Mouse (Mus musculus) forebrain, embryonic 11.5 days (tissue): Measurements from ENCODE around the gene Mtmr12. TPM values are rescaled to one million over a fixed set of nuclear protein-coding genes. Genes with fewer than 3 reads are reported as not detected.

Experiments used
- ATAC-seq: fragments of 200-750 bp; cut with Nextera tagmentation; replicated peaks from 2 replicates; pipeline ENCODE4 v1.8.0; 2017; ENCODE audit warnings: moderate TSS enrichment; ENCODE audit not compliant: low FRiP score
- DNase-seq: peaks from one replicate; pipeline ENCODE4 v3.0.0-alpha.2; 2017; ENCODE audit warnings: low spot score
- H3K27ac ChIP-seq: fragments of 300-500 bp; sonication (generic); 2 replicates; pipeline ENCODE4 v1.5.1; 2014; ENCODE audit warnings: low read depth, low read length
- H3K27me3 ChIP-seq: fragments of 300-500 bp; sonication (generic); 2 replicates; pipeline ENCODE4 v1.6.1; 2014; ENCODE audit warnings: mild to moderate bottlenecking, low read length, mixed read lengths; ENCODE audit not compliant: control insufficient read depth, insufficient read depth
- H3K36me3 ChIP-seq: fragments of 300-500 bp; sonication (generic); 2 replicates; pipeline ENCODE4 v1.6.1; 2014; ENCODE audit warnings: mild to moderate bottlenecking, low read length, moderate library complexity, mixed read lengths; ENCODE audit not compliant: control insufficient read depth, insufficient read depth
- H3K4me1 ChIP-seq: fragments of 300-500 bp; sonication (generic); replicated peaks from 2 replicates; pipeline ENCODE4 v1.6.1; 2014; ENCODE audit warnings: low read length, mixed read lengths; ENCODE audit not compliant: control insufficient read depth, insufficient read depth
- H3K4me2 ChIP-seq: fragments of 300-500 bp; sonication (generic); 2 replicates; pipeline ENCODE4 v1.6.1; 2014; ENCODE audit warnings: low read depth, mild to moderate bottlenecking, low read length, moderate library complexity, mixed read lengths; ENCODE audit not compliant: severe bottlenecking
- H3K4me3 ChIP-seq: fragments of 300-500 bp; sonication (generic); 2 replicates; pipeline ENCODE4 v1.5.1; 2014; ENCODE audit warnings: low read depth, low read length
- H3K9ac ChIP-seq: fragments of 300-500 bp; sonication (generic); 2 replicates; pipeline ENCODE4 v1.6.1; 2014; ENCODE audit warnings: low read length
- H3K9me3 ChIP-seq: fragments of 300-500 bp; sonication (generic); 2 replicates; pipeline ENCODE4 v1.6.1; 2016; ENCODE audit warnings: low read length, mixed read lengths; ENCODE audit not compliant: control insufficient read depth
- WGBS: fragments of 180-500 bp; shearing (Covaris S2); extraction: QIAGEN DNeasy Blood & Tissue Kit; methylation state at CpG from one replicate; pipeline ENCODE4 v1.1.7; 2014; 5-methylcytosine and 5-hydroxymethylcytosine counted together
- polyA plus RNA-seq: library from polyadenylated mRNA; unstranded; fragments of >200 nt; fragmentation: Nextera tagmentation; extraction: Ambion mirVana; gene quantifications from 2 replicates; pipeline ENCODE4 v1.2.1, GENCODE M21; 2014

Mtmr12 gene
- polyA plus RNA-seq, 1 experiment from 2014 or later, result 21.2 TPM

DNA sequence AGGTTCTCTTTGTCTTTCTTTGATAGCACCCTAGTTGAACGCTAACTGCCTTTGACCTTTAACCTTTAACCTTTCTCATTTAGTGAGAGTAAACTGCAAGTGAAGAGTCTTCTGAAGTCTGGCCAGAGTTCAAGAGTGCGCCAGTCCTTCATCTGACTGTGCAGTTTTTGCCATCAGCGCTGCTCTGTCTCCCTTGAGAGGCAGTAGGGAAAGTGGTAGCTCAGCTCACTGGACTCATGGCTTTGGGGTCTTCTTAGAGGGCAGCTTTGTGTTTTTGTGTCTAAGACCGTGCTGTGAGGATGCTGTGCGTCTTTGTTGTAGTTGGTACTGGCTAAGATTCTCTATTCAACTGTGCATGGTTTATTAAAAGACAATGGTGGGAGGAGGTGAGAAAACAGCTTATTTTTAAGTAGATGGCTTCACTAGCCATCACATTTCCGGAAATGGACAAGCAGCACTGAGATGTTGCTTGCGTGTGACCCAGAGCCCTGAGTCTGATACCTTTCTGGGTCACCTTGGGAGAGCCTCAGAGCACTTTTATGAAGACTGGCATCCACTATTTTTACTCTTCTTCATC, 1.9 kb downstream of the Mtmr12 start:
- Histone ChIP-seq H3K9ac (no peak overlapping the region), H3K4me3 (no peak overlapping the region), H3K4me2 (no peak overlapping the region), H3K27me3 (no peaks in the 10 kb centered on the region), H3K9me3 (no peaks in the 10 kb centered on the region), H3K27ac (no peak overlapping the region), H3K4me1 (no peaks in the 10 kb centered on the region; the same call in 1 of the 2 replicates), H3K36me3 (no peaks in the 10 kb centered on the region)
- ATAC-seq (no peak), DNase-seq (no peak)
- 73% methylated on average over 7 of the region's 7 CpGs for WGBS

DNA sequence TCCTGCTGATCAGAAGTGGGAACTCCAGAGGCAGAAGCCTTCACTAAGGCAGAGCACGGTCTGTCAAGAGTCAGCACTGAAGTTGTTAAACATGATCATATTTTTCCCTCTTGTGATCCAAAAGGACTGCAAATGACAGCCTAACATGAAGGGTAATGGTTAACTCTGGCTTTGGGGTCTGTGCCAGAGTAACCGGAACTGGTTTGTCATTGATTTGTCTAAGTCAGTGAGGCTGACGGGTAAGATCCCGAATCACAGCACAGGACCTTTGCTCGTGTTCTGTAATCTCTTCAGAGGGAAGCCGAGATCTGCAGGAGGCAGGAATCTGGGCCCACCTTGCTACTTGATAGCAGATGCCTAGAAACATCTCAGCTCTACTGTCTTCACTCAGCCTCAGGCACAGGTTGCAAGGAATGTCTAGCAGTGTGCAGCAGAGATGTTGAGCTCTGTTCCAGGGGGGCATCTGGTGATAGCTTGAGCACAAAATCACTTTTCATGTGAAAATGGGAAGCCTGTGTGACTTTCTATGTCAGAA, 2.8 kb downstream of the Mtmr12 start:
- H3K27me3 ChIP-seq, result no peaks in the 10 kb centered on the region
- H3K9me3 ChIP-seq, result no peaks in the 10 kb centered on the region
- no peak overlapping the region for H3K4me2 ChIP-seq
- H3K27ac ChIP-seq, result no peak overlapping the region
- H3K9ac ChIP-seq, result no peak overlapping the region
- H3K4me3 ChIP-seq, result no peak overlapping the region
- H3K36me3 ChIP-seq, result no peaks in the 10 kb centered on the region
- H3K4me1 ChIP-seq, result no peaks in the 10 kb centered on the region; the same call in 1 of the 2 replicates
- no peak for DNase-seq
- ATAC-seq, result no peak
- 80% methylated on average over 6 of the region's 6 CpGs for WGBS

DNA sequence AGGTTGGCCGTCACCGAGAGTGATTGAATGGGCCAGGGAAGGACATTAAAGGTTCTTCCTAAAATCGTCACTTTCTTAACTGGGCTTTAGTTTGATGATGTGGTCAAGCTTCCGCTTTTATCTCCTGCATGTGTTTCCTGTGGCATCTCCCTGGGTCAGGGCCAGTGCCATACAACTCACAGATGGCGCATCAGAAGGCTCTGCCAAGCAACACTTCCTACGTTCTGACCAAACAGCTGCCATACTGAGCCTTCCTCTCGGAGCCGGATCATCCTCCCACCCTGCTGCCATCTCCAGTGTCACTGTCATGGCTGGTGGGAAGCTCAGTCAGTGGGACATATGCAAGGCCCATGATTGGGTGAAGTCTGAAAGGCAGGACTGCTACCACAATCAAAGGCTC, 6.7 kb downstream of the Mtmr12 start:
- H3K9ac ChIP-seq, result no peak overlapping the region
- no peaks in the 10 kb centered on the region; the same call in 1 of the 2 replicates for H3K4me1 ChIP-seq
- WGBS, result 89% methylated on average over 8 of the region's 8 CpGs
- H3K4me3 ChIP-seq, result no peak overlapping the region
- ATAC-seq (no peak), DNase-seq (no peak)
- H3K27me3 ChIP-seq, result no peaks in the 10 kb centered on the region
- no peaks in the 10 kb centered on the region for H3K9me3 ChIP-seq
- H3K36me3 ChIP-seq, result no peaks in the 10 kb centered on the region
- H3K4me2 ChIP-seq, result no peak overlapping the region
- H3K27ac ChIP-seq, result no peak overlapping the region

DNA sequence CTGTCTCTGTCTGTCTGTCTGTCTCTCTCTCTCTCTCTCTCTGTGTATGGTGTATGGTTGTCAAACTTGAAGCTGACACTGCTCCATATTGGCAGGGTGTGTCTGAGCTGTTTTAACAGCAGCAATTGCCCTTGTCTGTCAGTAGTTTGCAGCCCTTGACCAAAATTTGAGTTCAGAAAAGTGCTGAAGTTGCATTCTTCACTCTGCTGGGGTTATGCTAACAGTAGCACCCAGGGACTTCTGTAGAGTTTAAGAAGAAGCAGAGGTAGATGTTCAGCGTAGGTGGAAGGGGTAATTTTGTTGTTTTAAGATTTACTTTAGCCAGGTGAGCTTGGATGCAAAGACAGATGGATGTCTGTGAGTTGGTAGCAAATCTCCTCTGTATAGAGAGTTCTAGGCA, 7.4 kb downstream of the Mtmr12 start:
- H3K9me3 ChIP-seq, result no peaks in the 10 kb centered on the region
- no peaks in the 10 kb centered on the region for H3K36me3 ChIP-seq
- H3K27ac ChIP-seq, result no peak overlapping the region
- no peak for ATAC-seq
- no peaks in the 10 kb centered on the region; the same call in 1 of the 2 replicates for H3K4me1 ChIP-seq
- H3K9ac ChIP-seq, result no peak overlapping the region
- 97% methylated on average over 1 of the region's 1 CpGs for WGBS
- no peak overlapping the region for H3K4me2 ChIP-seq
- no peak overlapping the region for H3K4me3 ChIP-seq
- no peaks in the 10 kb centered on the region for H3K27me3 ChIP-seq
- DNase-seq, result no peak

DNA sequence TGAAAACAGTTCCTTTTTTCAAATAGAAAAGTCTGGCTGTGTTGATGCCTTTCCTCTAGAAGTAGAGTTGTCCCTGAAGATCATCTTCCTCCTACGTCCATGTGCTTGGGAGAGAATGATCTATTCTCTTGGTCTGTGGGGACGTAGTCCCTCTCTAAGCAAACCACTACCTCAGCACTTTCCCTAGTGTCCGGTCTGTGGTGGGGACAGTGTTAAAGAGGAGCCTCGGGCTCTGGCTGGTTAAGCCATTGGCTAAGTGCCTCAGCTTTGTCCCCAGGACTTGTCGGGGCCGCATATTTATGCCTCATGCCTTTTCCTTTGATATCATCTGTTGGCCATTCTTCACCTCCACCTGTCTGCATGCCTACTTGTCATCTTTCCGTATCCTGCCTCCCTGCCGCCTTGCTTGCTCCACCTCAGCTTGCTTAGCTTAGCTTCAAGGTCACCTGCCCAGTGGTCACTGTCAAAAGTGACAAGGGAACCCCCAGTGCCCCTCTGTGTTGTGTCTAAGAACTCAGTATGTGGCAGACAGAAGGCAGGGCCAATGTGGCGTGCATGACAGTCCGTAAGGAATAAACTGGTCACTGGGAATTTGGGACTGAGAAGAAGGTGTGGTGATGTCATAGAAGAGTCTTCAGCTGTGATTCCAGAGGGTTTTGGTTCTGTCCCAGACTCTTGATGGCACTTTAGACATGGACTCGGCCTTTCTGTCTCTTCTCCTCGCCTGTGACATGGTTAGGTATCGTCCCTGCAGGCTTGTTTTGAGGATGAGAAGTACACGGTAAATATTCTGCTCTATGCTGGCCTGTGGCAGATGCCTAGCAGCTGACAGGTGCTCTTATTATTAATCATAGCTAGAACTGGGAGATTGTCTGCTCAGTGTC, 9.9 kb downstream of the Mtmr12 start:
- 90% methylated on average over 14 of the region's 14 CpGs for WGBS
- Histone ChIP-seq H3K4me1 (no peaks in the 10 kb centered on the region), H3K9ac (no peak overlapping the region), H3K27me3 (no peaks in the 10 kb centered on the region), H3K36me3 (no peaks in the 10 kb centered on the region), H3K9me3 (no peaks in the 10 kb centered on the region), H3K4me2 (no peak overlapping the region), H3K27ac (no peak overlapping the region), H3K4me3 (no peak overlapping the region)
- no peak for DNase-seq
- no peak for ATAC-seq

DNA sequence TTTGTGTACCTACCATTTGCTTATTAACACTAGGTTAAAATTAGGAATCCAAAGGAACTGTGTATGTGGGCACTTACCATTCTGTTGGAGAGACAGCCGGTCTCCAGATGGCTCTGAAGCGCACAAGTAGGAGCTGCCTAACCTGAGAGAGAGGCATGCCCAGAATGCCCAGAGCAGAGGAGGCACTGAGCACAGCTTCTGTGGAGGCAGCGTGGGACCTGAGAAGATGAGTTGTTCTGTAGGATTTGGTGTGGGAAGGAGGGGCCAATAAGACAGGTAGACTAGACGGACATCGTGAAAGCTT, 10.5 kb downstream of the Mtmr12 start:
- Histone ChIP-seq H3K9ac (no peak overlapping the region), H3K4me2 (no peak overlapping the region), H3K27ac (no peak overlapping the region), H3K27me3 (no peaks in the 10 kb centered on the region), H3K4me3 (no peak overlapping the region), H3K9me3 (no peaks in the 10 kb centered on the region), H3K4me1 (no peaks in the 10 kb centered on the region), H3K36me3 (no peaks in the 10 kb centered on the region)
- DNase-seq, result no peak
- 94% methylated on average over 5 of the region's 5 CpGs for WGBS
- no peak for ATAC-seq

DNA sequence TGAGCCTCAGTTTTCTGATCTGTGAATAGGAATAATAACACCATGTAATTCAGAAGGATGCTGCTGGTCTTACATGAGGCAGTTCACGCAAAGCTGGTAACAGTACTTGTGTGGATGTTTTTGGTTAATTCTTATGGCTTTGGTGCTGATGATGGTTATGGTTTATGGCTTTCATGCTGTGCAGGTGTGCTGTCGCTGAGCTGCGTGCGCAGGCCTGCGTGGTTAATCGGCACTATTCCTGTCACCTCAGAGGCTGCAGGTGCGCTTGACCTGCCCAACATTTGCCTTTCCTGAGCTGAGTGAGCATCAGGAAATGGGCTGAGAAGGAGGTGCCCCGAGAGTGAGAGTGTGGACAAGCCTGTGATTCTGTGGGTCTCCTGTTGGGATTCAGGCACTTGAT, 11.3 kb downstream of the Mtmr12 start:
- WGBS, result 91% methylated on average over 8 of the region's 8 CpGs
- no peak overlapping the region for H3K4me2 ChIP-seq
- H3K27me3 ChIP-seq, result no peaks in the 10 kb centered on the region
- H3K9ac ChIP-seq, result no peak overlapping the region
- no peaks in the 10 kb centered on the region for H3K36me3 ChIP-seq
- H3K9me3 ChIP-seq, result no peaks in the 10 kb centered on the region
- no peaks in the 10 kb centered on the region for H3K4me1 ChIP-seq
- H3K4me3 ChIP-seq, result no peak overlapping the region
- ATAC-seq, result no peak
- H3K27ac ChIP-seq, result no peak overlapping the region
- DNase-seq, result no peak

DNA sequence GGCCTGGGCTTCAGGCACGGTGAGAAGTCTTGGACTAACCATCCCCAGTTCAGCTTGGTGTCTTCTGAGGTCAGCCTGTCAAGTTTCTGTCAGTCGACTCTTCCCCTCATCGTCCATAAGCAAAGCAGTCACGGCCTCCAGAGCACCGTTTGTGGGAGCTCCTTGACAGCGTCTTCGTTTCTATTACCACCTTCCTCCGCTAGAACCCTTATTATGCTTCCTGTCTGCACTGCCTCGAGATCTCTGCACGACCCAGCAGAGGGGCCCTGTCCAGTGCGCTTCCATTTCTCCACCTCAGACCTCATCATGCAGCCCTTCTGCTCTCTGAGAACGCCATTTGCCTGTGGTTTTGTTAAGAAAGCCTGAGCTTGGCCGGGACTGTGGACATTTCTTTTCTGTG, 12.0 kb downstream of the Mtmr12 start:
- Histone ChIP-seq H3K27me3 (no peaks in the 10 kb centered on the region), H3K9ac (no peak overlapping the region), H3K4me2 (no peak overlapping the region), H3K4me3 (no peak overlapping the region), H3K9me3 (no peaks in the 10 kb centered on the region), H3K36me3 (no peaks in the 10 kb centered on the region), H3K27ac (no peak overlapping the region), H3K4me1 (no peaks in the 10 kb centered on the region; the same call in 1 of the 2 replicates)
- 90% methylated on average over 13 of the region's 13 CpGs for WGBS
- ATAC-seq (no peak), DNase-seq (no peak)
